Mouse (Mus musculus) MEL (cell line): Measurements from ENCODE around the gene Pappa2. TPM values are rescaled to one million over a fixed set of nuclear protein-coding genes. Genes with fewer than 3 reads are reported as not detected.

Experiments used
- DNase-seq: peaks from one replicate; pipeline ENCODE4 v3.0.0; 2011; ENCODE audit warnings: low read depth, low spot score
- H3K27ac ChIP-seq: 2 replicates; pipeline ENCODE4 v1.5.1; 2012; ENCODE audit warnings: low read depth, mild to moderate bottlenecking, control low read depth, low read length, moderate library complexity; ENCODE audit not compliant: control insufficient read depth
- H3K27me3 ChIP-seq, 2 experiments: fragments of 150-350 bp in 1 of 2; sonication (generic) in 1 of 2; 2 replicates each; pipeline ENCODE4 v1.6.1; 2012; ENCODE audit warnings: low read length in 2 of 2, mild to moderate bottlenecking in 2 of 2, improper control_type of control experiment in 1 of 2, moderate library complexity in 1 of 2; ENCODE audit not compliant: insufficient read depth in 2 of 2, control insufficient read depth in 1 of 2
- H3K36me3 ChIP-seq, 2 experiments: 2 replicates each; pipeline ENCODE4 v1.6.1; 2012 to 2014; ENCODE audit warnings: low read length in 2 of 2, improper control_type of control experiment in 1 of 2, inconsistent platforms in 1 of 2, mild to moderate bottlenecking in 1 of 2; ENCODE audit not compliant: insufficient read depth in 2 of 2, control insufficient read depth in 1 of 2
- H3K4me1 ChIP-seq, 2 experiments: fragments of 150-350 bp in 1 of 2; sonication (generic) in 1 of 2; 2 replicates each; pipeline ENCODE4 v1.6.1; 2012; ENCODE audit warnings: low read length in 2 of 2, improper control_type of control experiment in 1 of 2, mild to moderate bottlenecking in 1 of 2; ENCODE audit not compliant: insufficient read depth in 2 of 2, control insufficient read depth in 1 of 2
- H3K4me3 ChIP-seq, 2 experiments: fragments of 150-350 bp in 1 of 2; sonication (generic) in 1 of 2; 2 replicates each; pipeline ENCODE4 v1.5.1; 2012; ENCODE audit warnings: low read depth in 2 of 2, low read length in 2 of 2, mild to moderate bottlenecking in 2 of 2, moderate library complexity in 2 of 2, control low read depth in 1 of 2, improper control_type of control experiment in 1 of 2; ENCODE audit not compliant: control insufficient read depth in 1 of 2, insufficient read depth in 1 of 2
- H3K79me2 ChIP-seq: 2 replicates; pipeline ENCODE4 v1.6.1; 2012; ENCODE audit warnings: mild to moderate bottlenecking, low read length, moderate library complexity; ENCODE audit not compliant: control insufficient read depth, poor library complexity, insufficient read depth
- H3K9ac ChIP-seq: 2 replicates; pipeline ENCODE4 v1.6.1; 2012; ENCODE audit warnings: low read depth, mild to moderate bottlenecking, control low read depth, low read length, moderate library complexity; ENCODE audit not compliant: control insufficient read depth, poor library complexity, severe bottlenecking
- H3K9me3 ChIP-seq: fragments of 150-350 bp; sonication (generic); replicated peaks from 2 replicates; pipeline ENCODE4 v1.6.1; 2012; ENCODE audit warnings: mild to moderate bottlenecking, low read length, improper control_type of control experiment, moderate library complexity; ENCODE audit not compliant: insufficient read depth
- CHD1 ChIP-seq: IDR thresholded peaks from 2 replicates; pipeline ENCODE4 v1.6.1; 2012; ENCODE audit warnings: low read depth, mild to moderate bottlenecking, inconsistent platforms, low read length, improper control_type of control experiment
- CHD2 ChIP-seq: IDR thresholded peaks from 2 replicates; pipeline ENCODE4 v1.6.1; 2011; ENCODE audit warnings: low read length, improper control_type of control experiment
- CTCF ChIP-seq, 3 experiments: IDR thresholded peaks in 2 of 3; conservative IDR thresholded peaks in 1 of 3; 2 replicates each; pipeline ENCODE4 v1.5.1; 2011 to 2012; ENCODE audit warnings: low read length in 3 of 3, low read depth in 2 of 3, mild to moderate bottlenecking in 2 of 3, improper control_type of control experiment in 1 of 3, inconsistent platforms in 1 of 3, mixed read lengths in 1 of 3, moderate library complexity in 1 of 3; ENCODE audit not compliant: control insufficient read depth in 1 of 3, insufficient read depth in 1 of 3, poor library complexity in 1 of 3, severe bottlenecking in 1 of 3
- E2F4 ChIP-seq: IDR thresholded peaks from 2 replicates; pipeline ENCODE4 v1.6.1; 2011; ENCODE audit warnings: low read depth, low read length, improper control_type of control experiment, borderline replicate concordance
- ELF1 ChIP-seq: IDR thresholded peaks from 2 replicates; pipeline ENCODE4 v1.6.1; 2014; ENCODE audit warnings: low read depth, mild to moderate bottlenecking, inconsistent platforms, low read length, improper control_type of control experiment, moderate library complexity
- EP300 ChIP-seq, 2 experiments: IDR thresholded peaks; 2 replicates each; pipeline ENCODE4 v1.6.1; 2011; ENCODE audit warnings: improper control_type of control experiment in 2 of 2, low read length in 2 of 2, low read depth in 1 of 2, mild to moderate bottlenecking in 1 of 2
- ETS1 ChIP-seq: IDR thresholded peaks from 2 replicates; pipeline ENCODE4 v1.6.1; 2012; ENCODE audit warnings: low read depth, mild to moderate bottlenecking, inconsistent platforms, low read length, improper control_type of control experiment, moderate library complexity
- GABPA ChIP-seq: IDR thresholded peaks from 2 replicates; pipeline ENCODE4 v1.6.1; 2012; ENCODE audit warnings: low read depth, mild to moderate bottlenecking, inconsistent platforms, low read length, improper control_type of control experiment, moderate library complexity
- GATA1 ChIP-seq: IDR thresholded peaks from 2 replicates; pipeline ENCODE4 v1.6.1; 2011; ENCODE audit warnings: low read depth, low read length, improper control_type of control experiment
- JUND ChIP-seq: IDR thresholded peaks from 2 replicates; pipeline ENCODE4 v1.6.1; 2011; ENCODE audit warnings: low read depth, mild to moderate bottlenecking, improper control_type of control experiment, low read length
- MAFK ChIP-seq: IDR thresholded peaks from 2 replicates; pipeline ENCODE4 v1.6.1; 2011; ENCODE audit warnings: low read depth, mild to moderate bottlenecking, low read length, improper control_type of control experiment, borderline replicate concordance
- MAX ChIP-seq: IDR thresholded peaks from 2 replicates; pipeline ENCODE4 v1.6.1; 2011; ENCODE audit warnings: low read length, improper control_type of control experiment
- MEF2A ChIP-seq: IDR thresholded peaks from 2 replicates; pipeline ENCODE4 v1.6.1; 2014; ENCODE audit warnings: low read depth, mild to moderate bottlenecking, inconsistent platforms, low read length, improper control_type of control experiment; ENCODE audit not compliant: poor library complexity, insufficient replicate concordance, severe bottlenecking; ENCODE audit errors: extremely low read depth
- MXI1 ChIP-seq: IDR thresholded peaks from 2 replicates; pipeline ENCODE4 v1.6.1; 2011; ENCODE audit warnings: mild to moderate bottlenecking, low read depth, low read length, improper control_type of control experiment
- MYB ChIP-seq: IDR thresholded peaks from 2 replicates; pipeline ENCODE4 v1.6.1; 2011; ENCODE audit warnings: mild to moderate bottlenecking, low read depth, low read length, improper control_type of control experiment
- MYC ChIP-seq: IDR thresholded peaks from 2 replicates; pipeline ENCODE4 v1.6.1; 2011; ENCODE audit warnings: low read depth, mild to moderate bottlenecking, low read length, improper control_type of control experiment, moderate library complexity
- POLR2AphosphoS2 ChIP-seq: IDR thresholded peaks from 2 replicates; pipeline ENCODE4 v1.6.1; 2011; ENCODE audit warnings: low read length, improper control_type of control experiment
- RAD21 ChIP-seq: IDR thresholded peaks from 2 replicates; pipeline ENCODE4 v1.6.1; 2011; ENCODE audit warnings: mild to moderate bottlenecking, low read depth, low read length, improper control_type of control experiment
- RCOR1 ChIP-seq: IDR thresholded peaks from 2 replicates; pipeline ENCODE4 v1.6.1; 2012; ENCODE audit warnings: low read depth, mild to moderate bottlenecking, inconsistent platforms, low read length, improper control_type of control experiment
- SMC3 ChIP-seq: IDR thresholded peaks from 2 replicates; pipeline ENCODE4 v1.6.1; 2011; ENCODE audit warnings: low read depth, low read length, improper control_type of control experiment
- TAL1 ChIP-seq: IDR thresholded peaks from 2 replicates; pipeline ENCODE4 v1.6.1; 2012; ENCODE audit warnings: mild to moderate bottlenecking, inconsistent platforms, low read length, moderate library complexity, mixed read lengths
- TBP ChIP-seq: IDR thresholded peaks from 2 replicates; pipeline ENCODE4 v1.8.0; 2011; ENCODE audit warnings: low read depth, low read length, improper control_type of control experiment
- TCF12 ChIP-seq: IDR thresholded peaks from 2 replicates; pipeline ENCODE4 v1.6.1; 2014; ENCODE audit warnings: low read depth, mild to moderate bottlenecking, inconsistent platforms, low read length, improper control_type of control experiment, moderate library complexity
- UBTF ChIP-seq: IDR thresholded peaks from 2 replicates; pipeline ENCODE4 v1.6.1; 2012; ENCODE audit warnings: low read depth, mild to moderate bottlenecking, inconsistent platforms, low read length, improper control_type of control experiment, moderate library complexity, borderline replicate concordance; ENCODE audit not compliant: insufficient read depth
- USF1 ChIP-seq: IDR thresholded peaks from 2 replicates; pipeline ENCODE4 v1.6.1; 2014; ENCODE audit warnings: low read depth, mild to moderate bottlenecking, inconsistent platforms, low read length, improper control_type of control experiment, moderate library complexity
- ZC3H11A ChIP-seq: IDR thresholded peaks from 2 replicates; pipeline ENCODE4 v1.6.1; 2012; ENCODE audit warnings: low read depth, mild to moderate bottlenecking, inconsistent platforms, low read length, improper control_type of control experiment
- ZKSCAN1 ChIP-seq: IDR thresholded peaks from 2 replicates; pipeline ENCODE4 v1.6.1; 2012; ENCODE audit warnings: low read depth, mild to moderate bottlenecking, inconsistent platforms, low read length, improper control_type of control experiment, moderate library complexity
- ZMIZ1 ChIP-seq: IDR thresholded peaks from 2 replicates; pipeline ENCODE4 v1.6.1; 2012; ENCODE audit warnings: low read depth, mild to moderate bottlenecking, inconsistent platforms, low read length, improper control_type of control experiment, moderate library complexity
- ZNF384 ChIP-seq: IDR thresholded peaks from 2 replicates; pipeline ENCODE4 v1.6.1; 2012; ENCODE audit warnings: low read depth, mild to moderate bottlenecking, inconsistent platforms, low read length, improper control_type of control experiment
- polyA plus RNA-seq, 2 experiments: library from polyadenylated mRNA; stranded (reverse) in 1 of 2; unstranded in 1 of 2; fragments of >175 nt in 1 of 2; fragments of >200 nt in 1 of 2; gene quantifications; 2 replicates each; pipeline versions ENCODE4 v1.2.1 to v1.2.4; 2012; ENCODE audit warnings: low replicate concordance in 2 of 2, low read depth in 1 of 2; ENCODE audit not compliant: insufficient read length in 2 of 2, insufficient read depth in 1 of 2, missing spikeins in 1 of 2
- total RNA-seq: library from RNA; depleted of rRNA; stranded (reverse); fragments of 300-350 nt; gene quantifications from 2 replicates; pipeline ENCODE4 v1.2.3, GENCODE M21; 2012; rRNA removed

Gene Pappa2
- not detected in 2 replicates for total RNA-seq
- polyA plus RNA-seq, result not detected

DNA sequence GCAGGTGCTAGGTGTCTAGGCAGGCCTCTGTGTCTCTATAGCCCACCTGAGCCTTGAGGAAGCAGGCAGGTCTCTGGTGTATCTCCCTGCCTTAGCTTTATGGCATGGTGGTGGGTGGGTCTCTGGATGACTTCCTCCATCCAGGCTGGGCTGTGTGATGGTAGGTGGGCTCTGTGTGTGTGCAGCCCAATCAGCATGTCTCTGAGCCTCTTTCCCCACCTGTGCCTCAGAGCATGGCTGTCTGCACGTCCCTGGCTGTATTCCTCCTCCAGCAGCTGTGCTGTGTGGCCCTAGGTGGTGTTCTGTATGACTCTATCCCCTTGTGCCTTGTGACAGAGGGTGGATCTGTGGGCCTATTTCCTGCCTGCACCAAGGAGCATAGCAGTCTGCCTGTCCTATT lies at the start of gene Pappa2:
Gene Pappa2 (minus strand): TSS at position 101 of the 400 bp plus-strand sequence.
- no peak for DNase-seq
- no peaks in the 10 kb centered on the region for H3K4me1 ChIP-seq
- H3K9ac ChIP-seq, result no peak within 1 kb of the TSS
- H3K36me3 ChIP-seq, result no peaks in the 10 kb centered on the region
- H3K4me3 ChIP-seq, result no peak within 1 kb of the TSS
- no peak within 1 kb of the TSS for H3K27ac ChIP-seq
- H3K27me3 ChIP-seq, result no peaks in the 10 kb centered on the region
- no peak for TF ChIP-seq RCOR1
- no peak for TF ChIP-seq TAL1
- no peak for TF ChIP-seq CHD1
- no peak for TF ChIP-seq MAFK
- no peak for TF ChIP-seq MXI1
- no peak for TF ChIP-seq GABPA
- no peak for TF ChIP-seq MYB
- no peak for TF ChIP-seq JUND
- no peak for TF ChIP-seq MYC
- no peak for TF ChIP-seq TCF12
- no peak for TF ChIP-seq RAD21
- TF ChIP-seq ZMIZ1, result no peak
- TF ChIP-seq CHD2, result no peak
- TF ChIP-seq ETS1, result no peak
- no peak for TF ChIP-seq GATA1
- no peak for TF ChIP-seq ZNF384
- no peaks in the 10 kb centered on the region for H3K79me2 ChIP-seq
- no peaks in the 10 kb centered on the region for H3K9me3 ChIP-seq

GRCm38 (mm10) chr1:159029106-159029505 lies 48.8 kb upstream of the Pappa2 start:
- no peaks in the 10 kb centered on the region for H3K4me1 ChIP-seq
- no peak overlapping the region for H3K9ac ChIP-seq
- H3K36me3 ChIP-seq, result no peaks in the 10 kb centered on the region
- no peak for DNase-seq
- H3K27ac ChIP-seq, result no peak overlapping the region
- no peak overlapping the region for H3K4me3 ChIP-seq
- TF ChIP-seq E2F4 (no peak), SMC3 (no peak), MEF2A (no peak), EP300 (IDR thresholded peaks at IDR 0.05; ENCODE audit: low read depth in 1 of 2, low read length in 2 of 2) (no peak), USF1 (no peak), CTCF (IDR thresholded peaks at IDR 0.05 in 2 of 3, conservative IDR thresholded peaks at IDR 0.05 in 1 of 3; ENCODE audit: control insufficient read depth in 1 of 3, insufficient read depth in 1 of 3, low read depth in 2 of 3, low read length in 3 of 3, poor library complexity in 1 of 3, severe bottlenecking in 1 of 3) (no peak), GATA1 (no peak), MXI1 (no peak), TBP (no peak), ZKSCAN1 (no peak), POLR2AphosphoS2 (no peak), MAX (no peak), ZMIZ1 (no peak), ELF1 (no peak), UBTF (no peak), MYC (no peak), TAL1 (no peak), ZC3H11A (no peak), MAFK (no peak)
- H3K9me3 ChIP-seq, result no peaks in the 10 kb centered on the region
- H3K79me2 ChIP-seq, result no peaks in the 10 kb centered on the region
- no peaks in the 10 kb centered on the region for H3K27me3 ChIP-seq
